Mouse (Mus musculus): ENCODE results near the gene Fam83d. TPM values are rescaled to one million over a fixed set of nuclear protein-coding genes. Genes with fewer than 3 reads are reported as not detected.

The Fam83d gene
- 22.9 and 25.4 TPM in 2 replicates for polyA plus RNA-seq (2014; fragmentation: Nextera tagmentation; extraction: Ambion mirVana)

GRCm38 (mm10) chr2:158767742-158768339 lies at the start of gene Fam83d:
Gene Fam83d (plus strand): TSS chr2:158768093.
- Histone ChIP-seq H3K4me1 (ENCODE audit: control insufficient read depth, insufficient read depth, low read length) (peaks cover 28% of the 10 kb centered on the region), H3K27ac (ENCODE audit: low read depth, low read length) (peak within 1 kb of the TSS; percentile 60; the same call in 1 of the 2 replicates), H3K4me2 (ENCODE audit: low read length) (peak within 1 kb of the TSS; percentile 97), H3K27me3 (replicated peaks; ENCODE audit: control insufficient read depth, insufficient read depth, low read length) (no peaks in the 10 kb centered on the region), H3K36me3 (ENCODE audit: control insufficient read depth, insufficient read depth, low read length) (no peaks in the 10 kb centered on the region), H3K9ac (ENCODE audit: low read length) (peak within 1 kb of the TSS; percentile 70), H3K4me3 (ENCODE audit: low read depth, low read length) (peak within 1 kb of the TSS; percentile 66), H3K9me3 (replicated peaks; ENCODE audit: control insufficient read depth, low read length) (no peaks in the 10 kb centered on the region)
- DNase-seq (ENCODE audit: low spot score) (peak; percentile 98), ATAC-seq (peak; percentile 99)
- under 1% methylated on average over 44 of the region's 48 CpGs for WGBS

GRCm38 (mm10) chr2:158718816-158719549 lies 48.9 kb upstream of the Fam83d start:
- Histone ChIP-seq H3K36me3 (ENCODE audit: control insufficient read depth, insufficient read depth, low read length) (no peaks in the 10 kb centered on the region), H3K9me3 (replicated peaks; ENCODE audit: control insufficient read depth, low read length) (no peaks in the 10 kb centered on the region), H3K27ac (ENCODE audit: low read depth, low read length) (no peak overlapping the region), H3K27me3 (replicated peaks; ENCODE audit: control insufficient read depth, insufficient read depth, low read length) (no peaks in the 10 kb centered on the region), H3K4me3 (ENCODE audit: low read depth, low read length) (no peak overlapping the region), H3K4me2 (ENCODE audit: low read length) (no peak overlapping the region), H3K4me1 (ENCODE audit: control insufficient read depth, insufficient read depth, low read length) (no peaks in the 10 kb centered on the region), H3K9ac (ENCODE audit: low read length) (no peak overlapping the region)
- ATAC-seq (no peak), DNase-seq (ENCODE audit: low spot score) (no peak)
- 83% methylated on average over 12 of the region's 12 CpGs for WGBS

- Histone ChIP-seq H3K9me3 (replicated peaks; ENCODE audit: control insufficient read depth, low read length) (no peaks in the 10 kb centered on the region), H3K4me2 (ENCODE audit: low read length) (no peak overlapping the region), H3K27ac (ENCODE audit: low read depth, low read length) (no peak overlapping the region), H3K9ac (ENCODE audit: low read length) (no peak overlapping the region), H3K36me3 (ENCODE audit: control insufficient read depth, insufficient read depth, low read length) (no peaks in the 10 kb centered on the region), H3K27me3 (replicated peaks; ENCODE audit: control insufficient read depth, insufficient read depth, low read length) (no peaks in the 10 kb centered on the region), H3K4me3 (ENCODE audit: low read depth, low read length) (no peak overlapping the region), H3K4me1 (ENCODE audit: control insufficient read depth, insufficient read depth, low read length) (no peaks in the 10 kb centered on the region)
- ATAC-seq (no peak), DNase-seq (ENCODE audit: low spot score) (no peak)
- 76% methylated on average over 16 of the region's 16 CpGs for WGBS
Observed at GRCm38 (mm10) chr2:158720715-158721370, 47.0 kb upstream of the Fam83d start.

- 40% methylated on average over 3 of the region's 3 CpGs for WGBS
- Histone ChIP-seq H3K27ac (ENCODE audit: low read depth, low read length) (no peak overlapping the region), H3K4me2 (ENCODE audit: low read length) (no peak overlapping the region), H3K4me3 (ENCODE audit: low read depth, low read length) (no peak overlapping the region), H3K4me1 (ENCODE audit: control insufficient read depth, insufficient read depth, low read length) (no peaks in the 10 kb centered on the region), H3K9ac (ENCODE audit: low read length) (no peak overlapping the region), H3K27me3 (replicated peaks; ENCODE audit: control insufficient read depth, insufficient read depth, low read length) (no peaks in the 10 kb centered on the region), H3K9me3 (replicated peaks; ENCODE audit: control insufficient read depth, low read length) (no peaks in the 10 kb centered on the region), H3K36me3 (ENCODE audit: control insufficient read depth, insufficient read depth, low read length) (no peaks in the 10 kb centered on the region)
- ATAC-seq (no peak), DNase-seq (ENCODE audit: low spot score) (no peak)
Observed at GRCm38 (mm10) chr2:158721481-158721880, 46.4 kb upstream of the Fam83d start.

DNA sequence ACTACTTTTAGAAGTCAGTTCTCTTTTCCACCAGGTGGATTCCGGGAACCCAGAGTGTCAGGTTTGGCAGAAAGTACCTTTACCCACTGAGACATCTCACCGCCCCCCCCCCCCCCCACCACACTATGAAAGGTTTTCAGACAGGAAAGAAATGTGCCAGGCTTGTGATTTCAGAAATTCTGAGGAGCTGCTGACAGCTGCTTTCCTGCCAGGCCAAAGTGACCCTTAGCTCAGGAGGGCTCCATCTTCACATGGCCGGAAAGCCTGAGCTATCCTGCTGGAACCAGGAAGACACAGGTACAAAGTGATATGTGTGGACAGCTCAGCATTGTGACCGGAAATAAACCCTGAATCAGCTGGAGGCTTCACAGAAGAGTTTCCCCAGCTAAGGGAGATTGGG lies 45.8 kb upstream of the Fam83d start:
- DNase-seq (ENCODE audit: low spot score): no peak
- Histone ChIP-seq H3K4me2 (ENCODE audit: low read length) (no peak overlapping the region), H3K4me3 (ENCODE audit: low read depth, low read length) (no peak overlapping the region), H3K9ac (ENCODE audit: low read length) (no peak overlapping the region), H3K27me3 (replicated peaks; ENCODE audit: control insufficient read depth, insufficient read depth, low read length) (no peaks in the 10 kb centered on the region), H3K27ac (ENCODE audit: low read depth, low read length) (no peak overlapping the region), H3K4me1 (ENCODE audit: control insufficient read depth, insufficient read depth, low read length) (no peaks in the 10 kb centered on the region), H3K36me3 (ENCODE audit: control insufficient read depth, insufficient read depth, low read length) (no peaks in the 10 kb centered on the region), H3K9me3 (replicated peaks; ENCODE audit: control insufficient read depth, low read length) (no peaks in the 10 kb centered on the region)
- no peak for ATAC-seq
- WGBS: 80% methylated on average over 4 of the region's 4 CpGs

GRCm38 (mm10) chr2:158722991-158723551 lies 44.8 kb upstream of the Fam83d start:
- H3K27ac ChIP-seq (ENCODE audit: low read depth, low read length): no peak overlapping the region
- WGBS: 66% methylated on average over 6 of the region's 6 CpGs
- ATAC-seq (no peak), DNase-seq (ENCODE audit: low spot score) (no peak)
- no peak overlapping the region for H3K9ac ChIP-seq (ENCODE audit: low read length)
- no peaks in the 10 kb centered on the region for H3K9me3 ChIP-seq (replicated peaks; ENCODE audit: control insufficient read depth, low read length)
- H3K36me3 ChIP-seq (ENCODE audit: control insufficient read depth, insufficient read depth, low read length): no peaks in the 10 kb centered on the region
- no peak overlapping the region for H3K4me2 ChIP-seq (ENCODE audit: low read length)
- no peaks in the 10 kb centered on the region for H3K27me3 ChIP-seq (replicated peaks; ENCODE audit: control insufficient read depth, insufficient read depth, low read length)
- no peaks in the 10 kb centered on the region for H3K4me1 ChIP-seq (ENCODE audit: control insufficient read depth, insufficient read depth, low read length)
- H3K4me3 ChIP-seq (ENCODE audit: low read depth, low read length): no peak overlapping the region

- ATAC-seq: no peak
- Histone ChIP-seq H3K36me3 (ENCODE audit: control insufficient read depth, insufficient read depth, low read length) (no peaks in the 10 kb centered on the region), H3K4me2 (ENCODE audit: low read length) (no peak overlapping the region), H3K4me1 (ENCODE audit: control insufficient read depth, insufficient read depth, low read length) (no peaks in the 10 kb centered on the region), H3K4me3 (ENCODE audit: low read depth, low read length) (no peak overlapping the region), H3K9me3 (replicated peaks; ENCODE audit: control insufficient read depth, low read length) (no peaks in the 10 kb centered on the region), H3K27ac (ENCODE audit: low read depth, low read length) (no peak overlapping the region), H3K27me3 (replicated peaks; ENCODE audit: control insufficient read depth, insufficient read depth, low read length) (no peaks in the 10 kb centered on the region), H3K9ac (ENCODE audit: low read length) (no peak overlapping the region)
- WGBS: 62% methylated on average over 6 of the region's 6 CpGs
- DNase-seq (ENCODE audit: low spot score): no peak
Observed at GRCm38 (mm10) chr2:158723806-158724205, 44.1 kb upstream of the Fam83d start.

- ATAC-seq (no peak), DNase-seq (ENCODE audit: low spot score) (no peak)
- Histone ChIP-seq H3K27ac (ENCODE audit: low read depth, low read length) (no peak overlapping the region), H3K36me3 (ENCODE audit: control insufficient read depth, insufficient read depth, low read length) (no peaks in the 10 kb centered on the region), H3K9ac (ENCODE audit: low read length) (no peak overlapping the region), H3K4me3 (ENCODE audit: low read depth, low read length) (no peak overlapping the region), H3K4me1 (ENCODE audit: control insufficient read depth, insufficient read depth, low read length) (no peaks in the 10 kb centered on the region), H3K9me3 (replicated peaks; ENCODE audit: control insufficient read depth, low read length) (no peaks in the 10 kb centered on the region), H3K27me3 (replicated peaks; ENCODE audit: control insufficient read depth, insufficient read depth, low read length) (no peaks in the 10 kb centered on the region), H3K4me2 (ENCODE audit: low read length) (no peak overlapping the region)
- WGBS: 69% methylated on average over 6 of the region's 6 CpGs
Observed at GRCm38 (mm10) chr2:158726252-158726651, 41.6 kb upstream of the Fam83d start.
